Mouse (Mus musculus) retina, postnatal 1 day (tissue): ENCODE measurements around the gene Best1.
"Not testable (repeated sequence)": the region's sequence is repeated elsewhere in the genome, so short reads cannot be mapped to it uniquely, and the experiment has no call there.

Experiments used
- DNase-seq: peaks from one replicate; pipeline ENCODE4 v3.0.0-alpha.2; 2012

The Best1 gene

GRCm38 (mm10) chr19:9989171-9989883 is 12.1 kb downstream of the Best1 start:
- peak; percentile 43 for DNase-seq

- no peak for DNase-seq
These were observed 13.8 kb downstream of the Best1 start for GRCm38 (mm10) chr19:9987593-9987992.

GRCm38 (mm10) chr19:9987192-9987591 is 14.2 kb downstream of the Best1 start:
- DNase-seq, result peak; percentile 27

GRCm38 (mm10) chr19:9985900-9986421 is 15.5 kb downstream of the Best1 start:
- DNase-seq, result no peak

- no peak for DNase-seq
These were observed 16.1 kb downstream of the Best1 start for GRCm38 (mm10) chr19:9985190-9985899.

- DNase-seq, result no peak
These were observed 17.1 kb downstream of the Best1 start for GRCm38 (mm10) chr19:9984111-9985055.

GRCm38 (mm10) chr19:9982852-9983542 is 18.4 kb downstream of the Best1 start:
- peak; percentile 67 for DNase-seq

GRCm38 (mm10) chr19:9982151-9982851 is 19.1 kb downstream of the Best1 start:
- peak; percentile 99 for DNase-seq

- no peak for DNase-seq
These were observed 19.8 kb downstream of the Best1 start for GRCm38 (mm10) chr19:9981621-9982020.

- no peak for DNase-seq
These were observed 21.2 kb downstream of the Best1 start, which contains the start of gene Fth1 for GRCm38 (mm10) chr19:9980258-9980657. Gene Fth1 (plus strand): TSS chr19:9980598.

- DNase-seq, result no peak
These were observed 22.3 kb downstream of the Best1 start for GRCm38 (mm10) chr19:9979156-9979555.

- peak; percentile 19 for DNase-seq
These were observed 22.9 kb downstream of the Best1 start for GRCm38 (mm10) chr19:9978431-9978951.

GRCm38 (mm10) chr19:9977085-9977484 is 24.3 kb downstream of the Best1 start:
- DNase-seq, result no peak

- not testable (repeated sequence) for DNase-seq
These were observed 26.6 kb downstream of the Best1 start for GRCm38 (mm10) chr19:9974853-9975252.

GRCm38 (mm10) chr19:9968081-9968787 is 33.2 kb downstream of the Best1 start:
- no peak for DNase-seq

GRCm38 (mm10) chr19:9966096-9966867 is 35.2 kb downstream of the Best1 start:
- peak; percentile 35 for DNase-seq

GRCm38 (mm10) chr19:9964205-9964916 is 37.1 kb downstream of the Best1 start:
- no peak for DNase-seq

GRCm38 (mm10) chr19:9960769-9961168 is 40.7 kb downstream of the Best1 start:
- no peak for DNase-seq

- no peak for DNase-seq
These were observed 43.5 kb downstream of the Best1 start for GRCm38 (mm10) chr19:9957965-9958364.
